Mouse (Mus musculus) gastrocnemius, postnatal 14 days (tissue): ENCODE measurements at regions not wholly inside any gene's neighbourhood (a gene's known extent, or its start where the extent isn't known, plus 50 kb on each side); places are given as distances from the start of the nearest gene placed in this dataset.

Experiments
- DNase-seq: peaks from one replicate; pipeline ENCODE4 v3.0.0; 2021; ENCODE audit warnings: mixed read lengths
- intact Hi-C: fragments of 180-260 bp; cut with DNase I; formaldehyde crosslinking; loops from one replicate; pipeline ENCODE4 v1.15.1; 2025; ENCODE audit warnings: low total_unique reads

DNA sequence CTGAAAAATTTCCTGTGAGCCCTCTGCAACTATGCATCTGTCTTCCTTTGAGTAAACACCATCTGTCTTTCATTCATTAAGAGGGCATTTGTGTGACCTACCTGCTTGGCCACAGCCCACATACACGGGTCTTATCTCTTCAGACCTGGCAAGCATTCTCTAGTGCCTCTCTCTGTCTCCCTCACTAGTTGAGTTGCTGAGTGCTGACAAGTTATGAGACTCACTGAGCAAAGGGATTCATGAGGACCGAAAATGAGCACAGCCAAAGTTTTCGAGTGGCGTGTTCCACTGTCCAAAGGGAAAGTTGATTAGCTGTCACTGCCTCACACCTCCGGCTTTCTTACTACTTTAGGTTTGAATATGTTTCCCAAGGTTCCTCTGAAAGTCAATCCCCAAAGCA lies 328.5 kb downstream of the Pmp22 start:
- no peak for DNase-seq
- intact Hi-C loops: no loop called here

DNA sequence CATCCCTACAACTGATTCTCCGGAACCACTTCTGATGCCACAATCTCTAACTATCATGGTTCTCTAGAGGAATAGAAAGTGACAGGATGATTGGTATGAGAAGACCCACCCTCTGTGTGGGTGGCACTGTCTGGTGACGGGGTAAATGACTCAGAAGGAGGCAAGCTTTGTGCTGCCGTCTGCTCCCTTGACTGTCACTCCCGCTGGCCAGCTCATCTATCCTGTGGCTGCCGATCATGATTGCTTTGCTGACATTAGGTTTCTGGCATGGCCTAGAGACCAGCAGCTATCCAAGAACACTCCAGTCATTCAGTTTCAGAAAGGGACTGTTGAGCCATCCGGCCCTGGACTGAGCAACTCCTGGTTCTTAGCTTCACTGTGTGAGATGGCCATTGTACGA lies 331.4 kb downstream of the Pmp22 start:
- no peak for DNase-seq
- intact Hi-C loops: no loop called here

DNA sequence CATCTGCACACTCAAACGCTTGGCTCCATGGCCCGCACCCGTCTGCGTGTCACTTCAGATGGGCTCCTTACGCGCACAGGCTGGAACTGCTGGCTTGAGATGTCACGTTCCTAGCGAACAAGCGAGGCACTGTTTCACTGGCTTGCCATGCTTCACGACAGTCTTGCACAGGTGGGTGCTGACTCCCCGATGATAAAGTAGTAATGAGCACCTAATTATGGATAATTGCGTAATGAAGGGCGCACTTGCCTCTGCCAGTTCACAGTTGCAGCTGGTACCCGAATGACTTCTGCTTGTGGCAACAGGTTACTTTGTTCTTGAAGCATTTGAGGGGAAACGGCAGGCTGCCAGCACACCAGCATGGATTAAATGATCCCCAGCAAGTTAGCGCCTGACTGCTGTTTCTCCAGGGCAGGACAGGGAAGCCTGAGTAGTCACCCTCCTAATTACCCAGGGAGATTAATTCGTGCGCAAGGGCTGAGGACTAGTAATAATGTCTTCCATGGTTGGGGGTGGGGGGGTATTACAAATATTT lies 335.1 kb downstream of the Pmp22 start:
- no peak for DNase-seq
- intact Hi-C loops: no loop called here

DNA sequence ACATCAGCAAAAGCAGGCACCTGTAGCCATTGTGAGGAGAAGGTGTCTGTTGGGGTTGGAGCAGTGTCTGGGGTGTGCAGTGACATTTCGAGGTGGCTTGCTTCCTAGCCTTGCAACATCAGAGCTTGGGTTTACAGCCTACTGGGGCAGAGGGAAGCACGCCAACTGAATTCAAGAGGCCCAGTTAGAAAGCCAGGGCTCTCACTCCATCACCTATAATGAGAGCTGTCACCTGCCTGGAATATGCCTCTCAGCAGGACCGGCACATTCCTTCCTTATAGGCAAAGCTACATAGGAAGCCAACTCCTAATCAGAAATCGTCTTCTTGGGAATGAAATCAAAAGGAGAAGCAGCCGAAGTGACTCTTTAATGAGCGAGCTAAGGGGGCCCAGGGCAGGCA lies 337.2 kb downstream of the Pmp22 start:
- intact Hi-C loops: no loop called here
- no peak for DNase-seq

DNA sequence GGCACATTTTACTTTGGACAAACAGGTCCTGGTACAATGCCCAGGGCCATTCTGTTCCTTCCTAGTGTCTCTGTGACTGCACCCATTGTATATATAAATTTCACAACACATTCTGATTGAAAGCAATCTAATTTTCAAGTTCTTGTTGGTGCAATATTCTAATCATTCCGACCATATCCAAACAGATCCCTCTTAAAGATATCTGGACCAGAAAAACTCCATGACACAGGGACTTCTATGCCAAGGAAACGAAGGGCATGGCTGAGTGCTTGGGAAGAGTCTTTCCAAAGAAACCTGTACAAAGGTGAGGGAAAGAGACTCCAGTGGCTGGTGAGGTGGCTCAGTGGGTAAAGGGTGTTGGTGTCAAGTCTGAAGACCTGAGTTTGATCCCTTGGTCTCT lies 337.8 kb downstream of the Pmp22 start:
- DNase-seq: no peak
- intact Hi-C loops: no loop called here

DNA sequence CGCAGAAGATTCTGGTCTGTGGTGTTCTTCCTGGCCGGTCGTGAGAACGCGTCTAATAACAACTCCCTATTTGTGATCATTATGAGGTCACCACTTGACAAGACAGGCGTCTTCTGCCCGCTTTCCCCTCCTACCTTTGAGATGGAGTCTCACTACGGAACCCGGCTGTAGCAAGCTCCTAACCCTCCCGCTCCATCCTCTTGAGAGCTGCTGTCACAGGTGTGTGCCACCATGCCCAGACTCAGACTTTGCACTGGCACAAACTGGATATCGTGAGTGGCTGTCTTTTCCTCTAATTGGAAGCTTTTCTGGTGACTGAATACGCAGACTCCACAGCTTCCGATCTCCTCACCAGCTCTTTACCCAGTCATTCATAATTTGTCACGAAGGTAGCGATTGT lies 346.0 kb downstream of the Pmp22 start:
- intact Hi-C loops: no loop called here
- DNase-seq: no peak

DNA sequence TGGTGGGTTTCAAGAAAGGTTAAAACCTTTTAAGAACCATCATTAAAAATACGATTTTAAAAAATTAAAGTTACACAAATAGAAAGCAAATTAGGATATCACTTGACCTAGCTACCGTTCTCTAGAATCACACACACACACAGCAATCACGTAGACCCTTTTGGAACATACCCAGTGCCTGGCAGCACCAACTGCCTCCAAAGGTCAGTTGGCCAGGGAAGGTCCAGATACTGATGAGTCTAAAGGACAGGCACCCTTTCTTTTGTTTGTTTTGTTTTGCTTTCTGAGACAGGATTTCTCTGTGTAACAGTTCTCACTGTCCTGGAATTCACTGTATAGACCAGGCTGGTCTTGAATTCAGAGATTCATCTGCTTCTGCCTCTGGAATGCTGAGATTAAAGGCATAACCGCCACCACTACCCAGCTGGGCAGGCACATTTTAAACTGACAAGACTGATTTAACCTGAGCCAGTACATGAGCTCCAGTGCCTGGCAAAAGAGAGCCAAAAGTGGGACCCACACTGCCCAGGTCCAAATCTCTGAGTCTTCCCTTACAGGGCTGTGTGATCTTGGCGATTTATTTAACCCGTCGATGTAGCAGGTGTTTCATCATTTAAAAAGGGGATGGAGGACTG lies 353.0 kb downstream of the Pmp22 start:
- intact Hi-C loops: no loop called here
- no peak for DNase-seq

DNA sequence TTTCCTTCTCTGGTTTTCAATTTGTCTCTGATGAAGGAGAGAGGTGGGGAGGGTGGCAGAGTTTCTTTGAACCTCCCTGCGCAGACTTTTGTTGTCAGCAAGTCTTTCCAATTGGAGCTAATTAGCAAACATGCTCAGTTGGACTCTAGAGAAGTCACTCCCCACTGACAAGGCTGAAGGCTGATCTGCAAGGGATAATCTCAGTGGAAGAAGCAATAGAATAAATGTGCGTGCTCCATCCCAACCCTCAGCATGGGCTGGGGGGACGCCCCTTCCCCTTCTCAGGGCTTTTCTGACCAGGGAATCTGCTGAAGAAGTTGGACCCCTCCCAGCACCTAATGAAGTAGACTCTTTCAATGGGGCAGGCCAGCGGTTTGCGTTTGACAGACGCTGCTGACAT lies 353.8 kb downstream of the Pmp22 start:
- intact Hi-C loops: no loop called here
- DNase-seq: no peak

DNA sequence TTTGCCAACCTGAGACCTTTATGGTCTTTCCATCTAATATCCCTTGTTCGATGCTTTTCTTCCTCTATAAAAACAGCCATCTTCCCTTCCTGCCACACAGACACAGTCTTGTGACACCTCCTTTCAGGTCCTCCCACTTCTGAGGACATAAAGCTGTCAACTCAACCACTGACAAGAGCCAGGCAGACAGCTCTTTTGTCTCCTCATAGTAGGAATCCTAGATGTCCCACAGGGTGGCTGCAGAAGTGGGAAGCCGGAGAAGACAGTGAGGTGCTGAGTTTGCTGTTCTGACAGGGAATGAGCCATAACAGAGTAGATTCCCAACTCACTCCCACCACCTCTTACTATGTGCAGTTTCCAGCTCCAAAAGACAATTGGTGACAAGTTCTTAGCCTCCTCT lies 358.4 kb downstream of the Pmp22 start:
- no peak for DNase-seq
- intact Hi-C loops: no loop called here

DNA sequence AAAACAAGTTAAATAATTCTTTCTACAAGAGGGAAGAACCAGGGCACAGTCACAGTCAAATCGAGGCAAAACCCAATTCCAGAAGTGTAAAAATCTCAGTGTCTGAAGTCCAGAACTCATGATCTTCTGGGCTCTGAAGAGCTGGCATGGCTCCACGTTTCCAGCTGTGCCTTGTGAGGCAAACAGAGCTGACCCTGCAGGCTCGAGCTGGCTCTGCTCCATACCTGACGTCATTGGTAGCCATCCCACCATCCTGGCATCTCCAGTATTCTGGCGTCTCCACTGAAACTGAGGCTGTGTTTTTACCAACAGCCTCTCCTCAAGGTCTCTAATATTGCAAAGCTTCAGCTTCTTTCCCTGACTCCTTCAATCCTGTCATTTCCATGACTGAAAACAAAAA lies 373.4 kb downstream of the Pmp22 start:
- intact Hi-C loops: no loop called here
- peak; percentile 39 for DNase-seq

DNA sequence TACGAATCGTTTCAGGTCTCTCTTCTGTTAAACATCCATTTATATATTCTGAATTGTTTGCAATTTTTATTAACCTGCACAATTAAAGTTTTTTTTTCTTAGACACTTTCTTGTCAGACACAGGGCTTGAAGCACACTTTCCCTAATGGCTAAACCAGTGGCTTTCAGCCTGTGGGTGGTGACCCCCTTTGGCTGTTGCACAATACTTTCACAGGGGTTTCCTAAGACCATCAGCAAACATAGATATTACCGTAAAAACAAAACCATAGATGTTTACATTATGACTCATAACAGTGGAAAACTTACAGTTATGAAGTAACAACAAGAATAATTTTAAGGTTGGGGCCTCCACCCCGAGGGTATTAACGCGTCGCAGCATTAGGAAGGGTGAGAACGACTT lies 378.6 kb downstream of the Pmp22 start:
- intact Hi-C loops: no loop called here
- DNase-seq: no peak

DNA sequence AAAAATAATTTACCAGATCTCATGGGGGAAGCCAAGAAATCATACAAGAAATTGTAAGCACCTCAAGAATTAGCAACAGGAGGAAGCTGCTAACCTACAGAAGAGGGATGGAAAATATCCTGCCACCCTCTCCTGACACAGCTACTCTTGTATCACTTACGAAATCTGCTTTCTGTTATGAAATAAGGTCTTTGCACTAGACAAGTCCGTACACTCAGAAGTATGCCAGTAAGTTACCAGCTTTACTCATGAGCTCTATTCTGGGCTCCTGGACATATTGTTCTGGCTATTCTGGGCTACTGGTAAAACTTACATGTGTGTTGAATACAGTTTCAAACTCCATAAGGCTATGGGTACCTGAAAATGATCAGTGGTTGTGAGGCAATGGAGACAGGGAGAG lies 379.9 kb downstream of the Pmp22 start:
- DNase-seq: no peak
- intact Hi-C loops: no loop called here

DNA sequence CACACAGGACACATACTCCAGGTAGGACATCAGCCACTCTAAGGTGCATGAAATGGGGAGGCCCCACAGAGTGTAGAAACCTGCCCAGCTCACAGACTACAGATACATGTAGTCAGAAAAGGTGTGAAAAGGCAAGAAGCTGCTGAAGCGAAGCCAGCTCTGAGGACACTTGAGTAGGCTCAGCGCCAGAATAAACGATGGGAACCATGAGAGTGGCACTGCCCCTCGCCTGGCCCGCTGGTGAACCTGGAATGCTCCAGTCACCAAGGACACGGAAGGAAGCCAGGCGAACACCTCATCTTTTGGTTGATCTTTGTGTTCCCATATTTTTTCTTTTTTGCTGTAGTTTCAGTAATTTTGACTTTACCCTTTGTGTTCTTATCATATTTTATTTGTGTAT lies 381.8 kb downstream of the Pmp22 start:
- no peak for DNase-seq
- intact Hi-C loops: no loop called here

DNA sequence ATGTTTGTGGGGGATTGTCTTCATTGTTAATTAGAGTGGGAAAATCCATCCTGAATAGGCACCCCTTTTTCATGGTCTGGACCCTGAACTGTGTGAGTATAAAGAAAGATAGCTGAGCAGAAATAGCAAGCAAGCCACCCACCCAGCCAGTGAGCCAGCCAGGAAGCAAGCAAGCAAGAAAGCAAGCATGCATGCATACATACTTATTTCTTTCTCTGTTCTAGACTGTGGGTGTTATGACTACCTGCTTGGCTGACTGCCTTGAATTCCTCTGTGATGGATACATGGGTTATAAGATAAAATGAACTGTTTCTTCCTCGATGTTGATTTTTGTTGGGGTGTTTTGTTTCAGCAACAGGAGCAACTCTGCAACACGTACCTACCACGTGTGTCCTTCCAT lies 385.8 kb downstream of the Pmp22 start:
- DNase-seq: no peak
- intact Hi-C loops: no loop called here

DNA sequence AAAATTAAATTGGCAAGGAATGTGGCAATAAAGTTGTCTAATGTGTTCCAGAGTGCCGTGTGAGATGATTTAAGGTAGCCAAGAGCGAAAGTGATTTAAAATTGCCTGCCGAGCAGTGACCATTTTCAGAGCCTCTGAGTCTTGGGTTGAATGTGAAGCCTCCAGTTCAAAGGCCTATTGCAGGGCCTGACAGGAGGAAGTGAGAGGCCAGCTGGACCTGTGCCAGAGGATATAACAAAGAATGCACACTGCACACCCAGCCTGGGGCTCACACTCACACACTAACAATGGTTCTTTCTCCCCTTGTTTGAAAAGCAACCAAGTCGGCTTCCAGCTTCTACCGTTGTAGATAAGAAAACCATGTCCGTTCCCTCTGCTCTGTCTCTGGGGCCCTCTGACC lies 390.1 kb downstream of the Pmp22 start:
- intact Hi-C loops: no loop called here
- DNase-seq: peak; percentile 15

DNA sequence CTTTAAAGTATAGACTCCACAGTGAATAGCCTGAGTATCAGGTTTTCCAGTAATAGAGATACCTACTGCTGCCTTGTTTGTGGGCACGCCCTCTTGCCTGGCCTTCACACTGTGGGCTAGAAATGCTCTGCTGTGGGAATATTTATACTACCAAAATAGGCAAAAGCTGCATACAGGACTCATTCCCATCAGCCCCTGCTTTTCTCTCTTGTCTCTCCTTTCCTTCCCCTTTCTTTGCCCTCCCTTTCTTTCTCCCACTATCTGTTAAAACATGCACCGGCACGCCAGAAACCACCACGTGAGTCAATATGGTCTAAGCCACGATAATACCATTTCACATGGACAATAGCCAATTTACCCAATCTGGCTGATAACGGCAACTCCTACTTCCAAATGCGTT lies 395.5 kb downstream of the Pmp22 start:
- DNase-seq: no peak
- intact Hi-C loops: no loop called here

DNA sequence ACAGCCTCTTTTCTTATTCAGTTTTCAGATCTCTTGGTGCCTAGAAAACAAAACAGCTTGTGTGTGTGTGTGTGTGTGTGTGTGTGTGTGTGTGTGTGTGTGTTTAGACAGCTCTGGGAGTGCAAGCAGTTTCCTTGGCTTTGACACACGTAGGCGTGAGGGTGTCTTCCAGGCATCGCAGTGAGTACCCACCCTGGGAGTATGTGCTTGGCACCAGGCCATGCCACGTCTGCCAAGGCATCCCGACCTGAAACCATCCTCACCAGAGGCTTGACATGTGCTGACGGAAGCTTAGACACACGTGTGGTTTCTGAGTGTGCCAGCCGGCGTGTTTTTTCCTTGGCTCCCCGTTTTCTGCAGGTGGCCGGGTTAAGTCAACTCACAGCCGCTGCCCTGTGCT lies 396.6 kb downstream of the Pmp22 start:
- intact Hi-C loops: no loop called here

DNA sequence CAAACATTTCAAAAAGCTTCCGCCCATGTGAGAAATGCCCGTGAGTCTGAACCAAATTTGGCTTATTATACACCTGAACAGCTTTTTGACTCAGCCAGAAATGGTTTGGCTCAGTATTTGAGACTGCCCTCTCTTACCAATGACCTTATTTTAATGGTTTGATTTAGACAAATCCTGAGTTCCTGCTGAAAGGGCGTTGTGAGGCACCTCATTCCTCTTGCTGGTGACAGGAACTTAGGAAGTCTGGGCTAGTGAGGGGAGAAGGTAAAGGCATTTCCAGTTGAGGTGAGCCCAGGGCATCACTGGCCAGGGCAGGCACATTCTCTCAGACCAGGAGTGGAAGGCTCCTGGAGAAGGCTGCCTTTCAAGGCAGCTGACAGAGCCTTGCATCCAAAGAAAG lies 396.1 kb downstream of the Hs3st3b1 start:
- intact Hi-C loops: no loop called here
- no peak for DNase-seq

More for the DNA sequence above, 396.6 kb downstream of the Pmp22 start:
- no peak for DNase-seq

DNA sequence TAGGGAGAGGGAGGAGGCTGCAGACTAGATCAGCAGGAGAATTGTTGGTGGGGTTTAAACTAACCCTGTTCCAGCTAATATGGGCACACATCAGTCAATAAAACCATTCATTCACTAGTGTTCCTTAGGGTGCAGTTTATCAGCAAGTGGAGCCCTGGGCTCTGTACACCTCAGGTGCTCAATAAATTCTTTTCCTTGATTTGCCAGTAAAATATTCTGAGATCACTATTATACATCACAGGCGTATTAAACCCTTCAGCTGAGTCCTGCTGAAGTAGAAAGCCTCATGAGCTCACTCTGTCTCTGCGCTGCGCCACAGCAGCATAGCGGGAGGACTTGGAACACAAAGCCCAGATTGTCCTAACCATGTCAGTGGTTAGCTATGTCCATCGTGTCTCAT lies 389.3 kb downstream of the Hs3st3b1 start:
- intact Hi-C loops: no loop called here
- DNase-seq: no peak

DNA sequence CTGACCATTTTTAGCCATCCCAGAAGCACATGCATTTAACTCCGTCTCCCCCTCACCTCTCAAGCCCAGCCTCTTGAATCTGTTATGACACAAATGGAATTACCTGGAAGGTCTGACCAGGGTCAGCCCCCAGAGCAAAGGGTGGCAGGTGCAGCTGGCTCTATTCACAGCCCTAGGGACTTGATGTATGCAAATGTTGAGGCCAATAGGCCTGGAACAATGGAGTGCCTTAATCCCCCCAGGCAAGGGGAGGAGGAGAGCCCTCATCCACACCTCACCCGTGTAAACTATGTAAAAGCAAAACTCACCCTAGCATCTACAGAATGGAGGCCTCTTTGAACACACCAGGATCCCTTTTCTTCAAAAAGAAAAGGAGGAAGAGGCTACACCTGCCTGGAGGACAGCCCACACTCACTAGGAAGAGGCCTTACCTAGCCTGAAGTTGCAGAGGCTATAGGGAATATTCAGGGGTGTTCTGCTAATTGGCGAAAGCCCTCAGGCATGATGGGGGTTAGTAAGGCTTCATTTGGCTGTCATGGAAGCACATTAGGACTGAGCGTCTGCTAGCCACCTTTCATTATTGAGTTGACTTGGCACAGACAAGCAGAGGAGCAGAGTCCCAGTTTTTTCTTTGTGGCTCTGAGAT lies 388.4 kb downstream of the Hs3st3b1 start:
- intact Hi-C loops: no loop called here
- no peak for DNase-seq

DNA sequence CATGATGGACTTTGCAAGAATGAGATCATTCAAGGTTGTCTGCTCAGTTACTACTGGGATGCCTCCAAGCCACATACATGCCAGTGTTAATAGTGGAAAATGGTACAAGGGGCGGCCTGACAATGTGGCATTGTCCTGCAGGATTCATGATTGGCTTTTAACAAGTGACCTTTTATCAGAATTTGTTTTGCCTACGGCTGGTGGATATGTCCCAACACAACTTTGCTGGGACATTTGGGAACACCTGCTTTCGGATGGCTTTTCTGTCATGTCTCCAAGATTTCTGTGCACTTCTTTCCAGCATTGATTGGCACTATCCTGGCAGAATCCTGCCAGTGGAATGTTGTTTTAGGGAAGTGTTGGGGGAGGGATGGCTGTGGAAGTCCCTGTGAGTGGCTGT lies 384.4 kb downstream of the Hs3st3b1 start:
- no peak for DNase-seq
- intact Hi-C loops: no loop called here
